Mouse (Mus musculus): ENCODE data around the gene Rpa1. TPM values are rescaled to one million over a fixed set of nuclear protein-coding genes. Genes with fewer than 3 reads are reported as not detected.
"Not testable (repeated sequence)": the region's sequence is repeated elsewhere in the genome, so short reads cannot be mapped to it uniquely, and the experiment has no call there.

Rpa1 gene
- polyA plus RNA-seq (2014; fragmentation: Nextera tagmentation; extraction: Ambion mirVana) = 64.5 and 74.2 TPM in 2 replicates

DNA sequence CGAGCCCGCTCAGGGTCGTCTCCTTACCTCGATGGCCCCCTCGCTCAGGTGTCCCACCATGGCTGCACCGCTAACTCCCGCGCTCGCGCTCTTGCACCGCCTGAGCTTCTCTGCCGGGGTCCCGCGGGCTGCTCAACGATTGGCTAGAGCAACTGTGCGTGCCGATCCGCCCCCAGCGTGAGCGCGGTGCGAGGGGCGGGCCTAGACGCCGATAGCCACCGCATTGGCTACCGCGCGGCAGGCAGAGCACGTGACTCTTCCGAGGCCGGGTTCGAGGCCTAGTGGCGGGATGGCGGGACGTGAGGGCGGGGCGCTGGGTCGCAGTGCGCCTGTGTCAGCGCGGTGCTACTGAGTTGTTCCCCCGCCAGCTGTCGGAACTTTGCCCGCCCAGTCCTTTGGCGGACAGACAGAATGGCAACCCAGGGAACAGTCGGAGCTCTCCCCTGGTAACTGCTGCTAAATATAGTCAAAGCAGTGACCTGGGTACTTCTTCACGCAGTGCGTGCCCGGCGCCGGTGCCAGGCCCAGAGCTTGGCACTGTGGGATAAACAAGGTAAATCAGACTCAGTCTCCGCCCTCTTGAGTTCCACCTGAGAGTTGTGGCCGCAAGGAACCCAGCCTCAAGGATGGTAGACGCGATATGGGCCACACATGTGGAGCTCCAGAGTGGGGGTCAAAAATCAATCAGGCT lies at the start of gene Rpa1, which contains the start of gene Smyd4:
Gene Rpa1, minus strand, starts transcription at position 126 of the 691 bp plus-strand sequence.
Gene Smyd4, plus strand, starts transcription at position 235 of the 691 bp plus-strand sequence.
- Histone ChIP-seq H3K9ac (ENCODE audit: low read length) (peak within 1 kb of the TSS; percentile 80), H3K27ac (ENCODE audit: low read depth, low read length) (no peak within 1 kb of the TSS), H3K9me3 (replicated peaks; ENCODE audit: control insufficient read depth, low read length) (no peaks in the 10 kb centered on the region), H3K4me3 (ENCODE audit: low read depth, low read length) (peak within 1 kb of the TSS; percentile 63), H3K36me3 (ENCODE audit: control insufficient read depth, insufficient read depth, low read length) (no peaks in the 10 kb centered on the region), H3K4me2 (ENCODE audit: low read length) (peak within 1 kb of the TSS; percentile 88), H3K27me3 (replicated peaks; ENCODE audit: control insufficient read depth, insufficient read depth, low read length) (no peaks in the 10 kb centered on the region), H3K4me1 (ENCODE audit: control insufficient read depth, insufficient read depth, low read length) (peaks cover 7% of the 10 kb centered on the region)
- WGBS = under 1% methylated on average over 56 of the region's 56 CpGs
- peak; percentile 100 for ATAC-seq
- peak; percentile 98 for DNase-seq (ENCODE audit: low spot score)

DNA sequence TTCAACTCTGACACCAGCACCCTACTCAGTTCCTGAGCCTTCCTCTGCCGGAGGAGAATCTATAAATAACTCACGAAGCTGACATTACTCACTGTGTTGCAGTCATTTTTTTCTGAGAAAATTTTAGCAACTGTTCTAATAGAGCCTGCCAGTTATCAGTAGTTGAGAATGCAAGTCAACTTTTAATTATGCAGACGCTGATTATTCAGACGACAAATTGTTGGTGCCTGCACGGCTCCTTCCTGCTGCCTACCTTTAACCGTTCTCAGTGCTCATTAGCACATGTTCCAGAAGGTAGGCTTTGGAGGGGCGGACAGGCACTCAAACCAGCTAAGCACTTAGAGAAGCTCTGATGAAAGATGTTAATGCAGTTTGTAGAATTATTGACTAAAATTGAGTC lies 49.3 kb upstream of the Rpa1 start:
- no peak overlapping the region for H3K4me2 ChIP-seq (ENCODE audit: low read length)

DNA sequence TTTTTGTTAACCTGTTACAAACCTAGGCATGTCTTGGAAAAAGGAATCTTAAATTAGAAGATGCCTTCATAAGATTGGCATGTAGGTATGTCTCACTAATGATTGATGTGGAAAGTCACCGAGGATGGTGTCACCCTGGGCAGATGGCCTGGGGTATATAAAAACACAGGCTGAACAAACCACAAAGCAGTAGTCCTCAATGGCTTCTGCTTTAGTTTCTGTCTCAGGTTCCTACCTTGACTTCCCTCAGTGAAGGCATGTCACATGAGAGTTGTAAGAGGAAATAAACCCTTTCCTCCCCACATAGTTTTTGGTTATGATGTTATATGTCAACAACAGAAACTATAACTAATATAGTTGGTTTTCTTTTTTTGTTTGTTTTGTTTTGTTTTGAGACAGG lies 47.5 kb upstream of the Rpa1 start:
- H3K36me3 ChIP-seq (ENCODE audit: control insufficient read depth, insufficient read depth, low read length) = peaks cover 2% of the 10 kb centered on the region; the same call in 1 of the 2 replicates
- DNase-seq (ENCODE audit: low spot score) = no peak
- ATAC-seq = no peak
- no peaks in the 10 kb centered on the region for H3K4me1 ChIP-seq (ENCODE audit: control insufficient read depth, insufficient read depth, low read length)
- H3K9me3 ChIP-seq (replicated peaks; ENCODE audit: control insufficient read depth, low read length) = no peaks in the 10 kb centered on the region
- H3K4me2 ChIP-seq (ENCODE audit: low read length) = no peak overlapping the region
- H3K9ac ChIP-seq (ENCODE audit: low read length) = no peak overlapping the region
- no peak overlapping the region for H3K4me3 ChIP-seq (ENCODE audit: low read depth, low read length)
- no peaks in the 10 kb centered on the region for H3K27me3 ChIP-seq (replicated peaks; ENCODE audit: control insufficient read depth, insufficient read depth, low read length)
- H3K27ac ChIP-seq (ENCODE audit: low read depth, low read length) = no peak overlapping the region
- WGBS = 88% methylated on average over 1 of the region's 1 CpGs

More for the DNA sequence above, 49.3 kb upstream of the Rpa1 start:
- Histone ChIP-seq H3K9ac (ENCODE audit: low read length) (no peak overlapping the region), H3K27me3 (replicated peaks; ENCODE audit: control insufficient read depth, insufficient read depth, low read length) (no peaks in the 10 kb centered on the region), H3K27ac (ENCODE audit: low read depth, low read length) (0 out of 2 replicates have a peak overlapping the region, but pooled peaks have one; percentile 27), H3K4me1 (ENCODE audit: control insufficient read depth, insufficient read depth, low read length) (no peaks in the 10 kb centered on the region), H3K4me3 (ENCODE audit: low read depth, low read length) (no peak overlapping the region), H3K9me3 (replicated peaks; ENCODE audit: control insufficient read depth, low read length) (no peaks in the 10 kb centered on the region), H3K36me3 (ENCODE audit: control insufficient read depth, insufficient read depth, low read length) (peaks cover 2% of the 10 kb centered on the region; the same call in 1 of the 2 replicates)
- ATAC-seq (no peak), DNase-seq (ENCODE audit: low spot score) (peak; percentile 15)
- WGBS = 59% methylated on average over 7 of the region's 7 CpGs

DNA sequence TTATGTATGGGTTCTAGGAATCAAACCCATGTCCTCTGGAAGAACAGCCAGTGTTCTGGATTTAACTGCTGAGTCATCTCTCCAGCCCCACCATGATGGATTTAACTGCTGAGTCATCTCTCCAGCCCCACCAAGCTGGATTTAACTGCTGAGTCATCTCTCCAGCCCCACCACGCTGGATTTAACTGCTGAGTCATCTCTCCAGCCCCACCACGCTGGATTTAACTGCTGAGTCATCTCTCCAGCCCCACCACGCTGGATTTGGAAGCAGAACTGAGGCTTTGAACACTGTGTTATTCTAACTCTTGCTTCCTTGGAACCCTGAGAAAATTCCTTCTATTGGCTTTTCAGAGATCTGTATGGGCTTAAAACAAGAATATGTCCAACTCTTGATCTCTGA lies 35.4 kb upstream of the Rpa1 start:
- not testable (repeated sequence) for H3K4me3 ChIP-seq (ENCODE audit: low read depth, low read length); H3K9ac ChIP-seq (ENCODE audit: low read length); H3K4me1 ChIP-seq (ENCODE audit: control insufficient read depth, insufficient read depth, low read length); H3K4me2 ChIP-seq (ENCODE audit: low read length); DNase-seq (ENCODE audit: low spot score); ATAC-seq; H3K9me3 ChIP-seq (replicated peaks; ENCODE audit: control insufficient read depth, low read length); H3K27ac ChIP-seq (ENCODE audit: low read depth, low read length); H3K36me3 ChIP-seq (ENCODE audit: control insufficient read depth, insufficient read depth, low read length); H3K27me3 ChIP-seq (replicated peaks; ENCODE audit: control insufficient read depth, insufficient read depth, low read length)
- WGBS = 67% methylated on average over 3 of the region's 3 CpGs

DNA sequence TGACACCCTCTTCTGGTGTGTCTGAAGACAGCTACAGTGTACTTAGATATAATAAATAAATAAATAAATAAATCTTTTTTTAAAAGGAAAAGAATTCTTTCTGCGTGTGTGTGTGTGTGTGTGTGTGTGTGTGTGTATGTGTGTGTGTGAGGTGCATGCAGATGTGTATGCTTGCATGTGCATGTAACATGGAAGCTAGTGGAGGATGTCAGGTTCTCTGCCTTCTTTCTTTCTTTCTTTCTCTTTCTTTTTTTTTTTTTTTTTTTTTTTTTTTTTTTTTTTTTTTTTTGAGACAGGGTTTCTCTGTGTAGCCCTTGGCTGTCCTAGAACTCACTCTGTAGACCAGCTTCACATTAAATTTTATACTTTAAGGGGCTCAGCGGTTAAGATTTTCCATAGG lies 30.7 kb upstream of the Rpa1 start:
- not testable (repeated sequence) for H3K4me2 ChIP-seq (ENCODE audit: low read length); ATAC-seq; H3K27ac ChIP-seq (ENCODE audit: low read depth, low read length); H3K27me3 ChIP-seq (replicated peaks; ENCODE audit: control insufficient read depth, insufficient read depth, low read length); H3K4me1 ChIP-seq (ENCODE audit: control insufficient read depth, insufficient read depth, low read length); H3K36me3 ChIP-seq (ENCODE audit: control insufficient read depth, insufficient read depth, low read length); H3K9ac ChIP-seq (ENCODE audit: low read length); DNase-seq (ENCODE audit: low spot score); H3K9me3 ChIP-seq (replicated peaks; ENCODE audit: control insufficient read depth, low read length); H3K4me3 ChIP-seq (ENCODE audit: low read depth, low read length)
- 94% methylated on average over 2 of the region's 2 CpGs for WGBS

DNA sequence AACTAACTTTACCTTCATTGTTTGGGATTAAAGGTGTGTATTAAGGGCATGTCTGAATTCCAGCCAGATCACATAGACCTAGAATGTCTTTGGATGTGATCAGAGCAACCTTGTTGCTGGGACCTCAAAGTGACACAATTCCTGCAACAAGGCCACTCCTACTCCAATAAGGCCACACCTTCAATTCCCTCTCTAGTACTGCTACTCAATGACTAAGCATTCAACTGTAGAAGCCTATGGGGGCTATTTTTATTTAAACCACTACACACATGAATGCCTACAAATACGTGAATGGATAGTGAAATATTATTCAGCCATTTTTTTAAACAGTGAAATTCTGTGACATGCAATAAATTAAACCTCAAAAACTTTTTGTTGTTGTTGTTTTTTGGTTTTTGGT lies 29.0 kb upstream of the Rpa1 start:
- no peaks in the 10 kb centered on the region for H3K27me3 ChIP-seq (replicated peaks; ENCODE audit: control insufficient read depth, insufficient read depth, low read length)
- no peak overlapping the region for H3K27ac ChIP-seq (ENCODE audit: low read depth, low read length)
- no peak for DNase-seq (ENCODE audit: low spot score)
- H3K9ac ChIP-seq (ENCODE audit: low read length) = no peak overlapping the region
- ATAC-seq = no peak
- H3K36me3 ChIP-seq (ENCODE audit: control insufficient read depth, insufficient read depth, low read length) = no peaks in the 10 kb centered on the region
- no peak overlapping the region for H3K4me3 ChIP-seq (ENCODE audit: low read depth, low read length)
- H3K4me1 ChIP-seq (ENCODE audit: control insufficient read depth, insufficient read depth, low read length) = no peaks in the 10 kb centered on the region
- H3K9me3 ChIP-seq (replicated peaks; ENCODE audit: control insufficient read depth, low read length) = no peaks in the 10 kb centered on the region
- H3K4me2 ChIP-seq (ENCODE audit: low read length) = no peak overlapping the region
- WGBS = 92% methylated on average over 1 of the region's 1 CpGs

DNA sequence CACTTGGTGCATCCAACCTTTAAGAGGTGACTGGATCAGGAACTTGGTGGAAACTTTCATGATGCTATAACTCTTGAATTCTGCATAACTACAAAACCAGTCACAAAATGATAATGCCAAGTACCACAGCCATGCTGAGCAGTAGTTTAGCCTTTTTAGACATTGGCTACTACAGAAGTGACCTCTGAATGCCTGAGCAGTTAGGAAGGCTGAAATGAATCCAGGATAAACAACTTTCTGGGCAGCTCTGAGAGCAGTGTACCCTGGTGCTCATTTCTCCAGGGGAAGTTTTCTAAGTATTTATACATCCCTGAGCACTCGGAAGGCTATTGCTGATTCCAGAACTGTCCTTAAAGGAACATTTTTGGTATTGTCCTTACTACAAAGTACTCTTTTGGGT lies 7.4 kb upstream of the Rpa1 start:
- no peaks in the 10 kb centered on the region for H3K9me3 ChIP-seq (replicated peaks; ENCODE audit: control insufficient read depth, low read length)
- H3K9ac ChIP-seq (ENCODE audit: low read length) = no peak overlapping the region
- H3K27ac ChIP-seq (ENCODE audit: low read depth, low read length) = no peak overlapping the region
- no peaks in the 10 kb centered on the region for H3K4me1 ChIP-seq (ENCODE audit: control insufficient read depth, insufficient read depth, low read length)
- DNase-seq (ENCODE audit: low spot score) (no peak), ATAC-seq (no peak)
- H3K27me3 ChIP-seq (replicated peaks; ENCODE audit: control insufficient read depth, insufficient read depth, low read length) = no peaks in the 10 kb centered on the region
- H3K36me3 ChIP-seq (ENCODE audit: control insufficient read depth, insufficient read depth, low read length) = no peaks in the 10 kb centered on the region
- no peak overlapping the region for H3K4me3 ChIP-seq (ENCODE audit: low read depth, low read length)
- 100% methylated on average over 1 of the region's 1 CpGs for WGBS
- no peak overlapping the region for H3K4me2 ChIP-seq (ENCODE audit: low read length)

DNA sequence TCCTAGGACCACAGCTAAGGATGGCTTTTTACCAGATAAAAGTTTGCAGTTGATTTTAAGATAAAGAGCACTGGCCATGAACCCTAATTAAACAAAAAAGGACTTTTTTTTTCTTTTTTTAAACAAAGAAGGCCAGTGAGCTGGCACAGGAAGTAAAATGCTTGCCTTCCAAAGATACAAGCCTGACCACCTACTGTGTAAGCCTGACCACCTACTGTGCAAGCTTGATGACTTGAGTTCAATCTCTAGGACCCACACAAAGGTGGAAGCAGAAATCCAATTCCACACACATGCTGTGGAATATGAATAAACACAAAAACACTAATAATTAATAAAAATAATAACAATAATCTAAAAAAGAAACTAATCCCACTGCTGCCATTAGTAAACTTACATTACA lies 3.1 kb upstream of the Rpa1 start:
- Histone ChIP-seq H3K9me3 (replicated peaks; ENCODE audit: control insufficient read depth, low read length) (no peaks in the 10 kb centered on the region), H3K4me1 (ENCODE audit: control insufficient read depth, insufficient read depth, low read length) (peaks cover 7% of the 10 kb centered on the region), H3K4me2 (ENCODE audit: low read length) (no peak overlapping the region), H3K36me3 (ENCODE audit: control insufficient read depth, insufficient read depth, low read length) (no peaks in the 10 kb centered on the region), H3K4me3 (ENCODE audit: low read depth, low read length) (no peak overlapping the region), H3K27me3 (replicated peaks; ENCODE audit: control insufficient read depth, insufficient read depth, low read length) (no peaks in the 10 kb centered on the region), H3K27ac (ENCODE audit: low read depth, low read length) (no peak overlapping the region), H3K9ac (ENCODE audit: low read length) (no peak overlapping the region)
- DNase-seq (ENCODE audit: low spot score) (no peak), ATAC-seq (no peak)

DNA sequence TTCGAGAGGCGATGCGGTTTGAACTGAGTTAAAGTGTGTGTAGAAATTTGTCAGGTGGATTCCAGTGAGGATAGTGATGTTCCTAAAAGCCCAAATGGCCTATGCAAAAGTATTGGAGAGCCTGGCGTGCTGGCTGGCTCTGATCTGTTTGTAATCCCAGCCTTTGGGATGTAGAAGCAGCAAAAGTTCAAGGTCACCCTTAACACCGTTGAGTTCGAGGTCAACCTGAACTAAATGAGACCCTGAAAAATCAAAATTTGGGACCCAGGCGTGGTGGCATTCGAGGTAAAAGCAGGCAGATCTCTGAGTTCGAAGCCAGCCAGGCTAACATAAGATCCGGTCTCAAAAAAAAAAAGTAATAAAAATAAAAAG lies 752 bp upstream of the Rpa1 start:
- ATAC-seq (no peak), DNase-seq (ENCODE audit: low spot score) (no peak)
- Histone ChIP-seq H3K36me3 (ENCODE audit: control insufficient read depth, insufficient read depth, low read length) (no peaks in the 10 kb centered on the region), H3K4me3 (ENCODE audit: low read depth, low read length) (peak overlapping the region; percentile 63), H3K4me1 (ENCODE audit: control insufficient read depth, insufficient read depth, low read length) (peaks cover 7% of the 10 kb centered on the region), H3K9ac (ENCODE audit: low read length) (peak overlapping the region; percentile 80), H3K9me3 (replicated peaks; ENCODE audit: control insufficient read depth, low read length) (no peaks in the 10 kb centered on the region), H3K27me3 (replicated peaks; ENCODE audit: control insufficient read depth, insufficient read depth, low read length) (no peaks in the 10 kb centered on the region), H3K27ac (ENCODE audit: low read depth, low read length) (no peak overlapping the region), H3K4me2 (ENCODE audit: low read length) (peak overlapping the region; percentile 88)
- WGBS = 47% methylated on average over 10 of the region's 10 CpGs
